Mouse (Mus musculus) embryonic facial prominence, embryonic 10.5 days (tissue): ENCODE data around the gene Fam189b. TPM values are rescaled to one million over a fixed set of nuclear protein-coding genes. Genes with fewer than 3 reads are reported as not detected.
"Not testable (repeated sequence)": the region's sequence is repeated elsewhere in the genome, so short reads cannot be mapped to it uniquely, and the experiment has no call there.

Source experiments
- DNase-seq: peaks from one replicate; pipeline ENCODE4 v3.0.0-alpha.2; 2017; ENCODE audit warnings: low spot score
- H3K27ac ChIP-seq: fragments of 300-500 bp; sonication (generic); replicated peaks from 2 replicates; pipeline ENCODE4 v1.5.1; 2016; ENCODE audit warnings: mild to moderate bottlenecking
- H3K27me3 ChIP-seq: fragments of 300-500 bp; sonication (generic); replicated peaks from 2 replicates; pipeline ENCODE4 v1.6.1; 2016; ENCODE audit warnings: low read depth, mild to moderate bottlenecking; ENCODE audit not compliant: poor library complexity, severe bottlenecking
- H3K36me3 ChIP-seq: fragments of 300-500 bp; sonication (generic); replicated peaks from 2 replicates; pipeline ENCODE4 v1.6.1; 2016; ENCODE audit warnings: mild to moderate bottlenecking, moderate library complexity
- H3K4me1 ChIP-seq: fragments of 300-500 bp; sonication (generic); 2 replicates; pipeline ENCODE4 v1.6.1; 2016
- H3K4me3 ChIP-seq: fragments of 300-500 bp; sonication (generic); 2 replicates; pipeline ENCODE4 v1.5.1; 2016; ENCODE audit warnings: mild to moderate bottlenecking, moderate library complexity
- H3K9me3 ChIP-seq: fragments of 300-500 bp; sonication (generic); 2 replicates; pipeline ENCODE4 v1.6.1; 2016; ENCODE audit warnings: mild to moderate bottlenecking
- WGBS: fragments of 180-500 bp; shearing (Covaris S2); methylation state at CpG from one replicate; pipeline ENCODE4 v1.1.7; 2016; 5-methylcytosine and 5-hydroxymethylcytosine counted together
- polyA plus RNA-seq: library from polyadenylated mRNA; unstranded; fragments of >200 nt; fragmentation: Nextera tagmentation; extraction: Ambion mirVana; gene quantifications from 2 replicates; pipeline ENCODE4 v1.2.1, GENCODE M21; 2016

The Fam189b gene
- polyA plus RNA-seq, 1 experiment from 2014 or later, result 30.8 TPM

- Histone ChIP-seq H3K4me1 (peaks cover 48% of the 10 kb centered on the region), H3K27ac (peak within 1 kb of the TSS; percentile 92), H3K36me3 (peaks cover 43% of the 10 kb centered on the region), H3K9me3 (no peaks in the 10 kb centered on the region), H3K27me3 (no peaks in the 10 kb centered on the region), H3K4me3 (peak within 1 kb of the TSS; percentile 73)
- WGBS, result 1% methylated on average over 19 of the region's 19 CpGs
- DNase-seq, result peak; percentile 81
These were observed 31.9 kb downstream of the Fam189b start, which contains the start of gene Thbs3 for GRCm38 (mm10) chr3:89214681-89215411. Thbs3 (plus strand) TSS chr3:89215180.

- H3K9me3 ChIP-seq, result no peaks in the 10 kb centered on the region
- no peaks in the 10 kb centered on the region for H3K27me3 ChIP-seq
- H3K36me3 ChIP-seq, result peaks cover 37% of the 10 kb centered on the region
- H3K4me1 ChIP-seq, result peaks cover 52% of the 10 kb centered on the region
- H3K4me3 ChIP-seq, result peak overlapping the region; percentile 73
- under 1% methylated on average over 6 of the region's 6 CpGs for WGBS
- DNase-seq, result peak; percentile 89
- H3K27ac ChIP-seq, result peak overlapping the region; percentile 92
These were observed 32.9 kb downstream of the Fam189b start for GRCm38 (mm10) chr3:89215853-89216252.

DNA sequence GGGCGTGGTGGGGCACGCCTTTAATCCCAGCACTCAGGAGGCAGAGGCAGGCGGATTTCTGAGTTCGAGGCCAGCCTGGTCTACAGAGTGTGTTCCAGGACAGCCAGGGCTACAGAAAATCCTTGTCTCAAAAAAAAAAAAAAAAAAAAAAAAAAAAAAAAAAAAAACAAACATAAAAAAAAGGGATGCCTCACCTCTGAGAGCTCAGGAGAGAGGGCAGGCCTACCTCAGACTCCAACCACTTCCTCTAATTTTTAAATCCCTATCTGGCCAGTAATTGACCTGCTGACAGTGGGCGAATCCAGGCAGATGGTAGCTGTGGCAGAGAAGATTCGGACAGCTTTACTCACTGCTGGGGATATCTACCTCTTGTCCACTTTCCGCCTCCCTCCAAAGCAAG is 33.5 kb downstream of the Fam189b start:
- DNase-seq, result not testable (repeated sequence)
- H3K36me3 ChIP-seq, result peaks cover 38% of the 10 kb centered on the region

DNA sequence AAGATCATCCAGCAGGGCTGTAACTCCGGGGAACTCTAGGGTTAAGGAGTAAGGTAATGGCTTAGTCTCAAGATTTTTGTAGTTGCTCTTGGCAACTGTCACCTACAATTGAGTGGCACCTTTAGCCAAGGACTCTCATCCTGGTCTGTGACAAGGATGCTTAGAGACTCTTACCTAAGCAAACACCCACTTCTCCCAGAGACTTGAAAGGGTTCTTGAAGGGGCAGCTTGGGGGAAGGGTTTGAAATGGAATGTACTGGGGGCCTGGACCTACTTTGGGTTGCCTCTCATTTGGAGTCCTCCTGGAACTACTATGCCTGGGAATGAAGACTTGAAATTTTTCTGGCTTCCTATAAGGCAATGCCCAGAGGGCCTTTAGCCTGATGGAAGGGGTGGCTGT is 35.3 kb downstream of the Fam189b start:
- Histone ChIP-seq H3K36me3 (peaks cover 54% of the 10 kb centered on the region), H3K27me3 (no peaks in the 10 kb centered on the region), H3K27ac (no peak overlapping the region), H3K4me1 (peaks cover 56% of the 10 kb centered on the region), H3K4me3 (no peak overlapping the region), H3K9me3 (no peaks in the 10 kb centered on the region)
- no peak for DNase-seq
- WGBS, result 97% methylated on average over 1 of the region's 1 CpGs

More for the DNA sequence above, 33.5 kb downstream of the Fam189b start:
- H3K27ac ChIP-seq, H3K27me3 ChIP-seq, H3K9me3 ChIP-seq: not testable (repeated sequence)
- WGBS, result 74% methylated on average over 7 of the region's 7 CpGs
- Histone ChIP-seq H3K4me3 (peak overlapping the region; percentile 73; the same call in 1 of the 2 replicates), H3K4me1 (peaks cover 58% of the 10 kb centered on the region)

- Histone ChIP-seq H3K4me1 (peaks cover 60% of the 10 kb centered on the region), H3K9me3 (no peaks in the 10 kb centered on the region), H3K36me3 (peaks cover 67% of the 10 kb centered on the region), H3K4me3 (no peak overlapping the region), H3K27ac (peak overlapping the region; percentile 30; the same call in 1 of the 2 replicates), H3K27me3 (no peaks in the 10 kb centered on the region)
- no peak for DNase-seq
- WGBS, result 53% methylated on average over 8 of the region's 8 CpGs
These were observed 36.6 kb downstream of the Fam189b start for GRCm38 (mm10) chr3:89219546-89219945.

- no peak overlapping the region for H3K27ac ChIP-seq
- H3K4me3 ChIP-seq, result peak overlapping the region; percentile 11; the same call in 1 of the 2 replicates
- peaks cover 77% of the 10 kb centered on the region for H3K36me3 ChIP-seq
- H3K27me3 ChIP-seq, result peaks cover 10% of the 10 kb centered on the region
- H3K4me1 ChIP-seq, result peaks cover 60% of the 10 kb centered on the region
- WGBS, result 75% methylated on average over 5 of the region's 5 CpGs
- no peaks in the 10 kb centered on the region for H3K9me3 ChIP-seq
- DNase-seq, result no peak
These were observed 38.2 kb downstream of the Fam189b start for GRCm38 (mm10) chr3:89221167-89221566.

DNA sequence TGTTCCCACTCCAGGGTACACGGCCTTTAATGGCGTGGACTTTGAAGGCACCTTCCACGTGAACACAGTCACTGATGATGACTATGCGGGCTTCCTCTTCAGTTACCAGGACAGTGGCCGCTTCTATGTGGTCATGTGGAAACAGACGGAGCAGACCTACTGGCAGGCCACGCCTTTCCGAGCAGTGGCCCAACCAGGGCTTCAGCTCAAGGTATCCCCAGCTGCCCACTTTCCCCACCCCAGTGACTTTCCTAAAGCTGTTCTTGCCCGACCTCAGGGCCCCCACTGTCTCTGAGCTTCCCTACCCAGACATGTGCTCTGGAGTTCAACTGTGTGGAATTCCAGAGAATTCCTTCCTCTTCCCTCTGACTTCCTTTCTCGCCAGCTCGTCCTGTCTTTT is 41.9 kb downstream of the Fam189b start:
- no peaks in the 10 kb centered on the region for H3K9me3 ChIP-seq
- peaks cover 76% of the 10 kb centered on the region for H3K4me1 ChIP-seq
- 69% methylated on average over 11 of the region's 11 CpGs for WGBS
- peak overlapping the region; percentile 78 for H3K4me3 ChIP-seq
- peaks cover 53% of the 10 kb centered on the region for H3K36me3 ChIP-seq
- peak overlapping the region; percentile 93 for H3K27ac ChIP-seq
- peaks cover 27% of the 10 kb centered on the region for H3K27me3 ChIP-seq
- no peak for DNase-seq

DNA sequence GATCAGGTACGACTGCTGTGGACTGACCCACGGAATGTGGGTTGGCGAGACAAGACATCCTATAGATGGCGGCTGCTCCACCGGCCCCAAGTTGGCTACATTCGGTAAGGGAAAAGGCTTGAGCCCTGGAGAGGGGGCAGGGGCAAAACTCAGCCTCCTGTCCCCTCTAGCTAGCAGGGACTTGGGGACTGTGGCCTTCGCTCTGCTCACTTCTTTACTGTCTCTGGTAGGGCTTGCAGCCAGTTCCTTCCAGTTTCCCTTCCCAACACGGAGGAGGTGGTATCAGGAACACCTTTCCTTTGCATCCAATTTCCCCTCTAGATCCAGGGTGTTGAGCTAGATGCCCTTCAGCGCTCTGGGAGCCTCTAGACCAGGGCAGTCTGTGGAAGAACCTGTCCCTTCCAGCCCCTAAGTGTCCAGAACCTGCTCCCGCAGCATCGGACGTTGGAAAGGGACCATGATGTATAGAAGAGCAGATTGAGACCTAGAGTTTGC is 42.4 kb downstream of the Fam189b start:
- H3K4me3 ChIP-seq, result peak overlapping the region; percentile 78
- H3K36me3 ChIP-seq, result peaks cover 49% of the 10 kb centered on the region
- DNase-seq, result no peak
- peaks cover 73% of the 10 kb centered on the region for H3K4me1 ChIP-seq
- no peaks in the 10 kb centered on the region for H3K9me3 ChIP-seq
- H3K27ac ChIP-seq, result peak overlapping the region; percentile 93
- WGBS, result 42% methylated on average over 12 of the region's 12 CpGs
- H3K27me3 ChIP-seq, result peaks cover 33% of the 10 kb centered on the region

DNA sequence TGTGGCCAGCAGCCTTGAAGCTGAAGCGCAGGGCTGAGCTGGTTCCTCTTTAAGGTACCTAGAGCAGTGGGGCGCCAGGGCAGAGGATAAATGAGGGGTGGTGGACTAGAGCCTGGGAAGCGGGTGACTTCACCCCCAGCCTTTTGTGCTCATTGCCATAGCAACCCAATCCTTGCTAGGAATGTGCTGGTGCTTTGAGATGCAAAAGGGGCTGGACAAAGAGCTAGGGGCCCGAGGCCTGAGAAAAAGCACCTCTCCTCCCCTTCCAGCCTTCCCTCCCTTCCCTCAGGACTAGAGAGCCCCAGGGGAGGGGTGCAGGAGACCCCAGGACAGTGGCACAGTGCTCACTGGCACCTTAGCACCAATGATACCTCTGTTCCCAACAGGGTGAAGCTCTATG is 43.0 kb downstream of the Fam189b start:
- WGBS, result 16% methylated on average over 4 of the region's 4 CpGs

GRCm38 (mm10) chr3:89226361-89226760 is 43.4 kb downstream of the Fam189b start:
- no peaks in the 10 kb centered on the region for H3K9me3 ChIP-seq
- DNase-seq, result peak; percentile 34
- H3K36me3 ChIP-seq, result peaks cover 43% of the 10 kb centered on the region
- 11% methylated on average over 11 of the region's 11 CpGs for WGBS
- peak overlapping the region; percentile 78 for H3K4me3 ChIP-seq
- peak overlapping the region; percentile 93 for H3K27ac ChIP-seq
- peaks cover 67% of the 10 kb centered on the region for H3K4me1 ChIP-seq
- H3K27me3 ChIP-seq, result peaks cover 43% of the 10 kb centered on the region

More for the DNA sequence above, 43.0 kb downstream of the Fam189b start:
- Histone ChIP-seq H3K4me1 (peaks cover 72% of the 10 kb centered on the region), H3K36me3 (peaks cover 47% of the 10 kb centered on the region), H3K9me3 (no peaks in the 10 kb centered on the region), H3K27ac (peak overlapping the region; percentile 93), H3K4me3 (peak overlapping the region; percentile 78), H3K27me3 (peaks cover 38% of the 10 kb centered on the region)
- DNase-seq, result peak; percentile 65

DNA sequence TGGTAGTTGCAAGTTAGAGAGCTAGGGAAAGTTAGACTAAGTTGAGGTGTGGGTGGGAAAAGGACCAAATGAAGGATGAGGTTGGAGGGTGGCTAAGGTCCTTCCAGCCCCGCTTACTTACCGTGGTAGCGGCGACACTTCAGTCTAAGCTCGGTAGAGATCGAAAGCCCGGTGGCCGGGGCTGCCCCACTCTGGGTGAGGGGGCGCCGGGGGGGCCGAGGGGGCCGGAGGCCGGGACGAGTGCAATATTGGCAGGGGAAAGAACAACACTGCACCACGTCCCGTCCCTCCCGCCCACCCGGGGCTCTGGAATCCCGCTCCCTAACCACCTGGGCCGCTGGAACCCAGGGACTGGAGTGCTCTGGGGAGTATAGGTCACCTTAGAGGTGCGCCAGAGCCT is 44.0 kb downstream of the Fam189b start, which contains the start of gene Mtx1:
TSS of gene Mtx1 (minus strand) at position 189 of the 400 bp plus-strand sequence.
- H3K4me1 ChIP-seq, result peaks cover 70% of the 10 kb centered on the region

GRCm38 (mm10) chr3:89227307-89228179 is 44.6 kb downstream of the Fam189b start:
- peak overlapping the region; percentile 78 for H3K4me3 ChIP-seq
- peaks cover 31% of the 10 kb centered on the region for H3K36me3 ChIP-seq
- peaks cover 52% of the 10 kb centered on the region for H3K27me3 ChIP-seq
- H3K27ac ChIP-seq, result peak overlapping the region; percentile 93
- 3% methylated on average over 41 of the region's 41 CpGs for WGBS
- DNase-seq, result peak; percentile 95
- H3K9me3 ChIP-seq, result no peaks in the 10 kb centered on the region
- H3K4me1 ChIP-seq, result peaks cover 76% of the 10 kb centered on the region

More for the DNA sequence above, 44.0 kb downstream of the Fam189b start, which contains the start of gene Mtx1:
- no peak for DNase-seq
- no peaks in the 10 kb centered on the region for H3K9me3 ChIP-seq
- peak within 1 kb of the TSS; percentile 93 for H3K27ac ChIP-seq
- H3K4me3 ChIP-seq, result peak within 1 kb of the TSS; percentile 78
- peaks cover 48% of the 10 kb centered on the region for H3K27me3 ChIP-seq
- WGBS, result 2% methylated on average over 21 of the region's 21 CpGs
- peaks cover 37% of the 10 kb centered on the region for H3K36me3 ChIP-seq
